In the genomic region with DNA sequence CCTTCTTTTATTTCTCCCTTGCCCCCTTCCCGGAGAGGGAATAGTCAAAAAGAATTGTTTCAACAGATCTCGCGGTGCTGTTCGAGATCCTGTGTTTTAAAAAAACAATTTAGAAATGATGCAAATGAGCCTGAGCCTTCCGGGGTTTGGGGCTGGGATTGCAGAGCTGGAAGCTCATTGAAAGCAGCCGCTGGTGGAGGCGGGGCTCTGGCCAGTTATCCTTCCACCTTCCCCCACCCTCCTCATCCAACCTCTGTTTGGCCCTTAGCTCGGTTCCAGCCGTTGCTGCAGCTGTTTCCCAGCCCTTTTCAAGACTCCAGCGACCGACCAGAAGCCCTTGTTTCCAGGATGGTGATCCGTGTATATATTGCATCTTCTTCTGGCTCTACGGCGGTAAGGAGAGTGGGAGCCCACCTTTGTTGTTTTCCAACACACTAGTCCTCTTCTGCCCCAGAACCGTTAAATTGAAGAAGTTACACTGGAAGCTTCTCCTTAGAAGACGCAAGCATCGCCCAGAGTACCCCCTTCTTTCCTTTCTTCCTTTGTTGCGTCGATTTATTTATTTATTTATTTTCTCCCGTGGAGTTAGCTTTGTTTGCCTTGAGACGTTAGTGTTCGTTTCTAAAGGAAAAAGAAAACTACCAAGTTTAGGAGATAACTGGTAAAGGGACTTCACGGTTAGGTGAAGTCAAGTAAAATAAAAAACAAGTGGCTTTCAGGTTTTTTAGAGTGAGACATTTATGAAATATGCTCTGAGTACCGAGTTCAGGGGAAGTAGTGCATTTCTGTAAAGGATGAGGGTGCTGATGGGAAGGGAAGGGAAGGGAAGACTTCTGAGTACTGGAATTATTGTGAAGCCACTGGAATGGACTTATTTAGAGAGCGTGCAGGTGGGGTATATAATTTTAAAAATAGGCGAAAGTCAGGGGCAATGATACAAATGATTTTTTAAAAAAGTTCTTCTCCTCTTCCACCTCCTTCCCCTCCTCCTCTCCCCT, we compare ENCODE assay signal across 8 mouse cellular contexts. TPM values are rescaled to one million over a fixed set of nuclear protein-coding genes. Genes with fewer than 3 reads are reported as not detected.
A peak's percentile ranks its signal among the peaks of the same experiment; 100 is the strongest.
DNase-seq lines count a peak whose midpoint lies in the region; ATAC-seq lines count a peak whose summit lies in the region.

Gene Sh3bgrl (plus strand): TSS at position 121 of the 998 bp plus-strand sequence.

- ATAC-seq in hindbrain, embryonic 13.5 days (ENCODE audit: low FRiP score) = peak; percentile 98

- no peaks in the 10 kb centered on the region for H3K4me1 ChIP-seq in hindbrain, embryonic 13.5 days (replicated peaks)

- no peaks in the 10 kb centered on the region for H3K27me3 ChIP-seq in hindbrain, embryonic 13.5 days

- peak within 1 kb of the TSS; percentile 51 for H3K4me2 ChIP-seq in hindbrain, embryonic 13.5 days

- H3K9ac ChIP-seq in hindbrain, embryonic 13.5 days = peak within 1 kb of the TSS; percentile 77

- 15% methylated on average over 26 of the region's 26 CpGs for WGBS in hindbrain, embryonic 13.5 days

- DNase-seq in T-cell, adult 2 months (ENCODE audit: low spot score) = peak; percentile 69
- peak; percentile 24 to 47 for DNase-seq in cerebellum, postnatal 25 days
- DNase-seq in frontal cortex, postnatal 25 days (ENCODE audit: low spot score in 2 of 2) = peak; percentile 8 to 11
- peak; percentile 24 for DNase-seq in left cerebral cortex, adult 11 months (ENCODE audit: low spot score)
- DNase-seq in lung, postnatal 4 days = peak; percentile 82 to 90
- DNase-seq in right cerebral cortex, adult 18-20 months = peak; percentile 51
- peak; percentile 45 for DNase-seq in urinary bladder, adult 2 months (ENCODE audit: low spot score)

- H3K36me3 ChIP-seq in hindbrain, embryonic 13.5 days = no peaks in the 10 kb centered on the region

- peak within 1 kb of the TSS; percentile 49 for H3K4me3 ChIP-seq in hindbrain, embryonic 13.5 days

- H3K9me3 ChIP-seq in hindbrain, embryonic 13.5 days = no peaks in the 10 kb centered on the region

- peak within 1 kb of the TSS; percentile 89 for H3K27ac ChIP-seq in hindbrain, embryonic 13.5 days

RNA-seq across cellular contexts. Expression of gene Sh3bgrl, which starts in this region (rescaled TPM):
- 224 and 230 TPM in 2 replicates for polyA plus RNA-seq in hindbrain, embryonic 13.5 days (2015; fragmentation: Nextera tagmentation; extraction: Ambion mirVana)
- polyA plus RNA-seq in urinary bladder, adult 2 months (2012; rRNA removed) = 148 and 211 TPM in 2 replicates

Comparison
In these comparisons a context has a peak if more than half of its experiments do, and no peak if none do; other contexts are left out.
1. Peak in every context shown above with its lines: DNase-seq, ATAC-seq, H3K4me3 ChIP-seq and H3K27ac ChIP-seq.
2. DNase-seq: peak in every context shown above with its lines; median percentile 86 in lung, postnatal 4 days; 69 in T-cell, adult 2 months; 51 in right cerebral cortex, adult 18-20 months; 45 in urinary bladder, adult 2 months; 36 in cerebellum, postnatal 25 days; 24 in left cerebral cortex, adult 11 months; 10 in frontal cortex, postnatal 25 days.